Mouse (Mus musculus) stomach, embryonic 16.5 days (tissue): ENCODE measurements around the gene Ism1. TPM values are rescaled to one million over a fixed set of nuclear protein-coding genes. Genes with fewer than 3 reads are reported as not detected.

Source experiments
- polyA plus RNA-seq: library from polyadenylated mRNA; unstranded; fragments of >200 nt; fragmentation: Nextera tagmentation; extraction: Ambion mirVana; gene quantifications from 2 replicates; pipeline ENCODE4 v1.2.1, GENCODE M21; 2015

Ism1 gene
- polyA plus RNA-seq, 1 experiment from 2014 or later = 1.7 TPM

Other genes starting within 250 kb of the Ism1 start
- gene Sptlc3, start 184.3 kb upstream of the Ism1 start, polyA plus RNA-seq = 14.1 and 20.7 TPM in 2 replicates